Mouse (Mus musculus): ENCODE data around the gene Cxcl12.

- TF ChIP-seq CTCF (IDR thresholded peaks at IDR 0.05), result no peak
- no peak for TF ChIP-seq POLR2A (IDR thresholded peaks at IDR 0.05; ENCODE audit: insufficient read depth, low read depth, low read length)
- no peak for TF ChIP-seq EP300 (IDR thresholded peaks at IDR 0.05; ENCODE audit: insufficient read depth, low read depth, low read length)
Observed at GRCm38 (mm10) chr6:117169910-117170747, 1.8 kb downstream of the Cxcl12 start.
